Mouse (Mus musculus): ENCODE results near the gene Hpca.

DNA sequence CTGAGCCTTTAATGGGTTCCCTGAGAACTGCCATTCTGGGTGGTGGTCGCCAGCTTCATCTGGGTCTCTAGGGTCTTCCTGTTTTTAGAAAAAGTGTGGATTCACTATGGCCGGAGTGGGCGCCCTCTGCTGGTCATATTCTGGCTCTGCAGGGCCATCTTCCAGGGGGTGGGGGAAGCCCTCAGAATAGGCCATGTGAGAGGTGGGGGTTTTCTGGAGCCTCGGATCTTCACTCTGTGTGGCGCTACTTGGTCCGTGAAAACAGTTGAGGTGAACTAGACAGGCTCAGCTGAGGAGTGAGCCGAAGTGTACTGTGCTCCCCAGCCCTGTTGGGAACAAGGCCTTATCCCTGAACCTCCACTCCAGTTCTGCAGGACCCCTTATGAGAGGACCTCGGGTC is 8.3 kb upstream of the Hpca start:
- TF ChIP-seq CTCF (IDR thresholded peaks at IDR 0.05; ENCODE audit: extremely low read depth, insufficient read depth, insufficient read length, insufficient replicate concordance) (peak; percentile 69; the same call in 1 of the 2 replicates), POLR2A (IDR thresholded peaks at IDR 0.05; ENCODE audit: low read depth, low read length) (no peak)

Measured in spleen, adult 2 months (tissue).